Mouse (Mus musculus) C2C12 (cell line): ENCODE measurements around the gene Rsph3a. TPM values are rescaled to one million over a fixed set of nuclear protein-coding genes. Genes with fewer than 3 reads are reported as not detected.
"Not testable (repeated sequence)": the region's sequence is repeated elsewhere in the genome, so short reads cannot be mapped to it uniquely, and the experiment has no call there.

Experiments used
- H3K27me3 ChIP-seq: one replicate; pipeline ENCODE4 v1.6.1; 2011; ENCODE audit not compliant: control insufficient read depth, insufficient read depth, insufficient read length
- H3K36me3 ChIP-seq: one replicate; pipeline ENCODE4 v1.6.1; 2011; ENCODE audit not compliant: control insufficient read depth, insufficient read depth
- H3K4me3 ChIP-seq: one replicate; pipeline ENCODE4 v1.5.1; 2011; ENCODE audit warnings: mild to moderate bottlenecking, control low read depth; ENCODE audit not compliant: poor library complexity, insufficient read depth, severe bottlenecking
- H3K79me2 ChIP-seq: one replicate; pipeline ENCODE4 v1.6.1; 2011; ENCODE audit not compliant: control insufficient read depth, insufficient read depth
- H3K79me3 ChIP-seq: one replicate; pipeline ENCODE4 v1.6.1; 2011; ENCODE audit warnings: low read depth, control low read depth
- H3ac ChIP-seq: one replicate; pipeline ENCODE3; 2011; ENCODE audit warnings: low read depth; ENCODE audit not compliant: control insufficient read depth, insufficient read length
- CEBPB ChIP-seq: IDR thresholded peaks from one replicate; pipeline ENCODE4 v1.6.1; 2011; ENCODE audit warnings: low read depth, mild to moderate bottlenecking, control low read depth, moderate library complexity
- CTCF ChIP-seq: IDR thresholded peaks from one replicate; pipeline ENCODE4 v1.5.1; 2011; ENCODE audit not compliant: control insufficient read depth, insufficient read depth, insufficient read length
- FOSL1 ChIP-seq: IDR thresholded peaks from one replicate; pipeline ENCODE4 v1.8.0; 2011; ENCODE audit warnings: mild to moderate bottlenecking, low read length; ENCODE audit not compliant: poor library complexity, insufficient read depth, severe bottlenecking
- MAX ChIP-seq: IDR thresholded peaks from one replicate; pipeline ENCODE4 v1.6.1; 2011; ENCODE audit warnings: mild to moderate bottlenecking, control low read depth
- MYOD1 ChIP-seq: IDR thresholded peaks from one replicate; pipeline ENCODE4 v1.6.1; 2011; ENCODE audit warnings: low read depth; ENCODE audit not compliant: control insufficient read depth, insufficient read length
- MYOG ChIP-seq: IDR thresholded peaks from one replicate; pipeline ENCODE4 v1.6.1; 2011; ENCODE audit not compliant: control insufficient read depth, insufficient read length; ENCODE audit errors: extremely low read depth
- USF1 ChIP-seq: IDR thresholded peaks from one replicate; pipeline ENCODE4 v1.6.1; 2011; ENCODE audit warnings: low read depth, mild to moderate bottlenecking, control low read depth, moderate library complexity
- polyA plus RNA-seq: library from polyadenylated mRNA; unstranded; fragments of >200 nt; fragmentation: generic; extraction: Trizol; gene quantifications from one replicate; pipeline ENCODE4 v1.2.1, GENCODE M21; 2012; ENCODE audit warnings: missing spikeins

Rsph3a gene
- polyA plus RNA-seq, 1 experiment: 29.2 TPM

- Histone ChIP-seq H3K27me3 (no peaks in the 10 kb centered on the region), H3K79me2 (no peaks in the 10 kb centered on the region), H3K79me3 (no peaks in the 10 kb centered on the region), H3K36me3 (no peaks in the 10 kb centered on the region), H3K4me3 (no peak overlapping the region), H3ac (no peak overlapping the region)
- TF ChIP-seq MYOD1 (no peak), CEBPB (no peak), MYOG (no peak), USF1 (no peak), CTCF (peak; percentile 10), FOSL1 (no peak), MAX (peak; percentile 15)
Measured at GRCm38 (mm10) chr17:7939640-7940039, 5.8 kb upstream of the Rsph3a start.

GRCm38 (mm10) chr17:7946053-7946627 lies 726 bp downstream of the Rsph3a start:
- H3K4me3 ChIP-seq: peak overlapping the region; percentile 43
- peak overlapping the region; percentile 81 for H3ac ChIP-seq
- H3K36me3 ChIP-seq, H3K27me3 ChIP-seq, H3K79me2 ChIP-seq, H3K79me3 ChIP-seq: not testable (repeated sequence)

- H3K27me3 ChIP-seq, H3K79me3 ChIP-seq, H3K4me3 ChIP-seq, H3K36me3 ChIP-seq, H3ac ChIP-seq, H3K79me2 ChIP-seq: not testable (repeated sequence)
Measured at GRCm38 (mm10) chr17:7951333-7951732, 5.9 kb downstream of the Rsph3a start.

- H3K36me3 ChIP-seq, H3K4me3 ChIP-seq, H3K27me3 ChIP-seq, H3ac ChIP-seq, H3K79me2 ChIP-seq, H3K79me3 ChIP-seq: not testable (repeated sequence)
Measured at GRCm38 (mm10) chr17:7957242-7957641, 11.8 kb downstream of the Rsph3a start.

GRCm38 (mm10) chr17:7963333-7963732 lies 17.9 kb downstream of the Rsph3a start:
- not testable (repeated sequence) for H3ac ChIP-seq, H3K4me3 ChIP-seq, H3K36me3 ChIP-seq, H3K79me3 ChIP-seq, H3K27me3 ChIP-seq, H3K79me2 ChIP-seq

GRCm38 (mm10) chr17:7964398-7964797 lies 19.0 kb downstream of the Rsph3a start:
- not testable (repeated sequence) for H3K4me3 ChIP-seq, H3K36me3 ChIP-seq, H3K79me3 ChIP-seq, H3K79me2 ChIP-seq, H3ac ChIP-seq, H3K27me3 ChIP-seq

GRCm38 (mm10) chr17:7968490-7968889 lies 23.1 kb downstream of the Rsph3a start:
- not testable (repeated sequence) for H3K79me3 ChIP-seq, H3K27me3 ChIP-seq, H3K79me2 ChIP-seq, H3ac ChIP-seq, H3K36me3 ChIP-seq, H3K4me3 ChIP-seq

GRCm38 (mm10) chr17:7969782-7970181 lies 24.4 kb downstream of the Rsph3a start:
- not testable (repeated sequence) for H3K79me2 ChIP-seq, H3K27me3 ChIP-seq

GRCm38 (mm10) chr17:7983484-7983883 lies 38.1 kb downstream of the Rsph3a start:
- H3ac ChIP-seq, H3K4me3 ChIP-seq, H3K27me3 ChIP-seq, H3K79me2 ChIP-seq, H3K36me3 ChIP-seq, H3K79me3 ChIP-seq: not testable (repeated sequence)

More at GRCm38 (mm10) chr17:7969782-7970181, 24.4 kb downstream of the Rsph3a start:
- H3K36me3 ChIP-seq, H3K4me3 ChIP-seq, H3K79me3 ChIP-seq, H3ac ChIP-seq: not testable (repeated sequence)

GRCm38 (mm10) chr17:7985597-7985996 lies 40.2 kb downstream of the Rsph3a start:
- not testable (repeated sequence) for H3K27me3 ChIP-seq, H3ac ChIP-seq, H3K79me3 ChIP-seq

GRCm38 (mm10) chr17:7987038-7987437 lies 41.6 kb downstream of the Rsph3a start:
- not testable (repeated sequence) for H3ac ChIP-seq, H3K79me3 ChIP-seq, H3K27me3 ChIP-seq, H3K4me3 ChIP-seq, H3K36me3 ChIP-seq, H3K79me2 ChIP-seq

More at GRCm38 (mm10) chr17:7985597-7985996, 40.2 kb downstream of the Rsph3a start:
- H3K36me3 ChIP-seq, H3K79me2 ChIP-seq, H3K4me3 ChIP-seq: not testable (repeated sequence)
